Mouse (Mus musculus) stomach, postnatal 0 days (tissue): ENCODE measurements around the gene Sik3.

ENCODE experiments used
- CTCF ChIP-seq: IDR thresholded peaks from 2 replicates; pipeline ENCODE4 v1.5.1; 2016; ENCODE audit warnings: antibody characterized with exemption, low read depth, mild to moderate bottlenecking, moderate library complexity
- EP300 ChIP-seq: optimal IDR thresholded peaks from 2 replicates; pipeline ENCODE3; 2016; ENCODE audit warnings: antibody characterized with exemption

GRCm38 (mm10) chr9:46073443-46073842, 60.8 kb downstream of the Sik3 start:
- no peak for TF ChIP-seq CTCF
- TF ChIP-seq EP300, result no peak
